Comparison of ENCODE assay signal across 26 mouse cellular contexts in genomic region chr6:33899973-33900372, GRCm38 (mm10).
"Had no signal": no experiment of that assay in that cellular context is flagged by ENCODE, and none has a peak within 500 bp of the region (broad histone marks: within the 10 kb centered on the region; RNA-seq: fewer than 3 reads in every experiment).

No protein-coding gene starts in this region.

- H3K4me1 ChIP-seq: hindbrain, embryonic 10.5 days; hindbrain, embryonic 12.5 days; intestine, embryonic 15.5 days; limb, embryonic 10.5 days; limb, embryonic 12.5 days had no signal

- H3K4me3 ChIP-seq: gastrocnemius, adult 2 months; heart, embryonic 10.5 days; heart, embryonic 12.5 days; hindbrain, embryonic 10.5 days; hindbrain, embryonic 12.5 days; intestine, embryonic 15.5 days; layer of hippocampus, adult 2 months; left cerebral cortex, adult 2 months; limb, embryonic 10.5 days; limb, embryonic 12.5 days had no signal

- H3K9me3 ChIP-seq: heart, embryonic 10.5 days; heart, embryonic 12.5 days; hindbrain, embryonic 10.5 days; hindbrain, embryonic 12.5 days; intestine, embryonic 15.5 days; limb, embryonic 10.5 days; limb, embryonic 12.5 days had no signal

- H3K36me3 ChIP-seq: heart, embryonic 10.5 days; heart, embryonic 12.5 days; hindbrain, embryonic 10.5 days; hindbrain, embryonic 12.5 days; intestine, embryonic 15.5 days; limb, embryonic 10.5 days; limb, embryonic 12.5 days had no signal

- H3K27me3 ChIP-seq: heart, embryonic 12.5 days; hindbrain, embryonic 12.5 days; intestine, embryonic 15.5 days; limb, embryonic 12.5 days had no signal

- H3K4me2 ChIP-seq: heart, embryonic 12.5 days; hindbrain, embryonic 12.5 days; hindbrain, embryonic 14.5 days; intestine, embryonic 15.5 days; limb, embryonic 12.5 days; liver, embryonic 11.5 days had no signal

- H3K9ac ChIP-seq: heart, embryonic 12.5 days; hindbrain, embryonic 12.5 days; hindbrain, embryonic 14.5 days; intestine, embryonic 15.5 days; limb, embryonic 12.5 days had no signal

- H3K27ac ChIP-seq: gastrocnemius, adult 2 months; heart, embryonic 10.5 days; hindbrain, embryonic 10.5 days; hindbrain, embryonic 12.5 days; hindbrain, embryonic 14.5 days; intestine, embryonic 15.5 days; layer of hippocampus, adult 2 months; left cerebral cortex, adult 2 months; limb, embryonic 10.5 days; limb, embryonic 12.5 days had no signal

- ATAC-seq: hindbrain, embryonic 16.5 days; inflammation-experienced regulatory T-cells, adult 6 months; intestine, embryonic 15.5 days; intestine, postnatal 0 days had no signal

- DNase-seq: gastrocnemius, adult 2 months; gastrocnemius, postnatal 10 days; gastrocnemius, postnatal 25 days; heart, adult 18-20 months; heart, postnatal 10 days; heart, postnatal 4 days; kidney, adult 18-20 months; kidney, adult 8-10 months; kidney, postnatal 10 days; kidney, postnatal 25 days; kidney, postnatal 4 days; liver had no signal
